Mouse (Mus musculus) spleen, adult 2 months (tissue): Measurements from ENCODE around the gene Supv3l1. TPM values are rescaled to one million over a fixed set of nuclear protein-coding genes. Genes with fewer than 3 reads are reported as not detected.
A peak's percentile ranks its signal among the peaks of the same experiment; 100 is the strongest.
"Not testable (repeated sequence)": the region's sequence is repeated elsewhere in the genome, so short reads cannot be mapped to it uniquely, and the experiment has no call there.

Source experiments
- DNase-seq, 2 experiments: peaks; one replicate each; pipeline versions ENCODE4 v3.0.0 to v3.0.0-alpha.2; 2012 to 2021; ENCODE audit warnings: low spot score in 2 of 2, low read depth in 1 of 2
- H3K27ac ChIP-seq: fragments of 200-500 bp; 2 replicates; pipeline ENCODE4 v1.5.1; 2012; ENCODE audit warnings: low read length, inconsistent platforms; ENCODE audit not compliant: insufficient read depth
- H3K27me3 ChIP-seq: fragments of 200-500 bp; 2 replicates; pipeline ENCODE4 v1.6.1; 2012; ENCODE audit warnings: mild to moderate bottlenecking, moderate library complexity, low read length, inconsistent platforms; ENCODE audit not compliant: control insufficient read depth, insufficient read depth
- H3K36me3 ChIP-seq: fragments of 200-500 bp; 2 replicates; pipeline ENCODE4 v1.6.1; 2012; ENCODE audit warnings: mild to moderate bottlenecking, low read length, inconsistent platforms; ENCODE audit not compliant: control insufficient read depth, insufficient read depth
- H3K4me1 ChIP-seq: fragments of 200-500 bp; 2 replicates; pipeline ENCODE4 v1.6.1; 2011; ENCODE audit warnings: inconsistent platforms; ENCODE audit not compliant: control insufficient read depth, insufficient read depth, insufficient read length
- H3K4me3 ChIP-seq: fragments of 200-500 bp; 2 replicates; pipeline ENCODE4 v1.5.1; 2011; ENCODE audit warnings: mild to moderate bottlenecking, inconsistent platforms; ENCODE audit not compliant: insufficient read depth, insufficient read length; ENCODE audit errors: extremely low read depth
- CTCF ChIP-seq: fragments of 200-500 bp; IDR thresholded peaks from 2 replicates; pipeline ENCODE4 v1.5.1; 2011; ENCODE audit warnings: mild to moderate bottlenecking, inconsistent platforms; ENCODE audit not compliant: insufficient read depth, insufficient read length, insufficient replicate concordance; ENCODE audit errors: extremely low read depth
- POLR2A ChIP-seq: fragments of 200-500 bp; IDR thresholded peaks from 2 replicates; pipeline ENCODE4 v1.6.1; 2011; ENCODE audit warnings: low read depth, low read length, inconsistent platforms
- WGBS: fragments of 180-500 bp; shearing (Covaris S2); methylation state at CpG from one replicate; pipeline ENCODE4 v1.1.7; 2018; 5-methylcytosine and 5-hydroxymethylcytosine counted together
- polyA plus RNA-seq: library from polyadenylated mRNA; depleted of rRNA; stranded (reverse); fragments of >200 nt; gene quantifications from 2 replicates; pipeline ENCODE4 v1.2.3, GENCODE M21; 2012; rRNA removed

Gene Supv3l1
- polyA plus RNA-seq = 8.0 and 10.4 TPM in 2 replicates

DNA sequence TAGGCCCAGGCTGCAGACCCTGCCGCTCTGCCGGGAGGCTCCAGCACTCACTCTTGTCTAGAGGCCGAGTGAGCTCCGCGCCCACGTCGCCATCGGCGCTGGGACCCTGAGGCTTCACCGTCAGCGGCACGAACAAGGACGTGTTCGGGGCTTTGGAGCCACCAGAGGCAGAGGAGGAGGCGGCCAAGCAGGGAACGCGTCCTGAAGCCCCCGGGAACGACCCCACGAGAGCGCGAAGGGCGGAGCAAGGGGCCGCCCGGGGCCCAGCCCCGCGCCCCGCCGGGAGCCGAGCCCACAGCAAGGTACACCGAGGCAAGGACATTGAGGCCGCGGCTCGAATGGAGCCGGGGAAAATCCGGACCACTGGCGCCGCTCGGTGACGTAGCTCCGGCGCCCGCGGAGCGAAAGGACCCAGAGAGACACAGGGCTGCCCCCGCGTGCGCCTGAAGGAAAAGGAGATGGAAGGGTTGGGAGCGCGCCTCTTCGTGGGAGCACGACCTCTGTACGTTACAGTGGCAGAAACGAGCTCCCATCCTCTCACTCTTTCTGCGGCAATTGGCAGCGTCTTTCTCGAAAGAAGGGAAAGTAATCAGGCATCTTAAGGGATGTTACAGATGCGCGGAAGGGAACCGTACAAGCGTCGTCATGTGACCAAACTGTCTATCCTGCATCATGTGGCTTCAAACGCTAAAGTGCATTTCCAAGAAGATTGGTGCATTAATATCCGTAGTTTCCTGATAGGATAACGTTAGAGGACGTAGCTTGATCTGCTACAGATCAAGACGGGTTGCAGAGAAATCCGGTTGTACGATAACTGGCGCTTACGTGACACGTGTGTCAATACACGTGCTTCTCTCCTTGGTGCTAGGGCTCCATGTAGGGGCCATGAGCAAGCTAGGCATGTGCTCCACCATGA lies at the start of gene Supv3l1, which contains the start of gene 4930507D05Rik:
Supv3l1 (minus strand) TSS at position 375 of the 916 bp plus-strand sequence.
4930507D05Rik (plus strand) TSS at position 126 of the 916 bp plus-strand sequence.
- WGBS = under 1% methylated on average over 73 of the region's 73 CpGs
- peak; percentile 32; the same call in 1 of the 2 replicates for TF ChIP-seq POLR2A
- TF ChIP-seq CTCF = no peak
- peak; percentile 82 to 85 for DNase-seq
- H3K36me3 ChIP-seq = peaks cover 10% of the 10 kb centered on the region
- H3K4me3 ChIP-seq = peak within 1 kb of the TSS; percentile 94
- peak within 1 kb of the TSS; percentile 96 for H3K27ac ChIP-seq
- H3K4me1 ChIP-seq = peaks cover 3% of the 10 kb centered on the region; the same call in 1 of the 2 replicates
- H3K27me3 ChIP-seq = no peaks in the 10 kb centered on the region

- not testable (repeated sequence) for H3K4me3 ChIP-seq, H3K27ac ChIP-seq, H3K4me1 ChIP-seq, H3K27me3 ChIP-seq, DNase-seq
- 76% methylated on average over 3 of the region's 3 CpGs for WGBS
- peaks cover 20% of the 10 kb centered on the region for H3K36me3 ChIP-seq
Observed at GRCm38 (mm10) chr10:62491681-62492080, 42.1 kb upstream of the Supv3l1 start.

- Histone ChIP-seq H3K27me3 (no peaks in the 10 kb centered on the region), H3K4me3 (no peak overlapping the region), H3K36me3 (peaks cover 3% of the 10 kb centered on the region; the same call in 1 of the 2 replicates), H3K27ac (no peak overlapping the region), H3K4me1 (peaks cover 2% of the 10 kb centered on the region; the same call in 1 of the 2 replicates)
- WGBS = 30% methylated on average over 1 of the region's 1 CpGs
- DNase-seq = no peak
- TF ChIP-seq POLR2A = no peak
- TF ChIP-seq CTCF = peak; percentile 11; the same call in 1 of the 2 replicates
Observed at GRCm38 (mm10) chr10:62488266-62488665, 38.7 kb upstream of the Supv3l1 start.

DNA sequence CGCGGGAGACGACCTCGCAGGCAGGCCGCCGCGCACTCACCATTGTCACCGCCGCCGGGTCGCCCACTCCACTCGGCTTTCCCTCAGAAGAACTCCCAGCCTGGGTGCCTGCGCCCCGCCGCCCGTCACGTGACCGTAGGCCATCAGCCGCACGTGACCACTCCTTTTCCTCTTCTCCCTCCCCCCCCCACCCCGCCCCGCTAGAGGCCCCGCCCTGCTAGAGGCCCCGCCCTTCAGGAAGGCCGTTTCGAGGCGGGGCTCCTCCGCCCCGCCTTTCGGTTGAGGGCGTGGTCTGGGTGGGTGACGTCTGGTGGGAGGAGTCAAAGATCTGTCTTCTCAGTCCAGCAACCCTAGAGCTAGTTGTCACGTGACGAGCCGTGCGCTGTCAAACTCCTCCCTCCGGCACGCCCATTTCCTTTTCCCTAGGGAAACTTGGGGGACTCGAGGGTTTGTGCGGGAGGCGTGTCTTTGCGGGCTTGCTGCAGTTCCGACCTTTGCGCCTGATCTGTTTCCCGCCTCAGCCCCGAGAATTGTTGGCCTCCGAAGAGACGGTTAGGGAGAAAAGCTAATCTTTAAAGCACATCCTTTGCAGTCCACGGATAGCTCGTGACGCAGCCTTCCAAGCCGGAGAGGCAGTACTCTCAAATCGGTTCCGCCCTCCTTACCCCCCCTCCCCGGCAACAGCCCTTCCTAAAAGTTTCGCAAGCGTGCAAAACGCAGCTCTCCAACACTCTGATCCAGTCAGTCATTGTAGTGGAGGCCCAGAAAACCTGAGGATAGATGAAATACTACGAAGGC lies 37.3 kb upstream of the Supv3l1 start, which contains the start of gene Vps26a:
Vps26a (minus strand) TSS at position 188 of the 798 bp plus-strand sequence.
- under 1% methylated on average over 53 of the region's 59 CpGs for WGBS

DNA sequence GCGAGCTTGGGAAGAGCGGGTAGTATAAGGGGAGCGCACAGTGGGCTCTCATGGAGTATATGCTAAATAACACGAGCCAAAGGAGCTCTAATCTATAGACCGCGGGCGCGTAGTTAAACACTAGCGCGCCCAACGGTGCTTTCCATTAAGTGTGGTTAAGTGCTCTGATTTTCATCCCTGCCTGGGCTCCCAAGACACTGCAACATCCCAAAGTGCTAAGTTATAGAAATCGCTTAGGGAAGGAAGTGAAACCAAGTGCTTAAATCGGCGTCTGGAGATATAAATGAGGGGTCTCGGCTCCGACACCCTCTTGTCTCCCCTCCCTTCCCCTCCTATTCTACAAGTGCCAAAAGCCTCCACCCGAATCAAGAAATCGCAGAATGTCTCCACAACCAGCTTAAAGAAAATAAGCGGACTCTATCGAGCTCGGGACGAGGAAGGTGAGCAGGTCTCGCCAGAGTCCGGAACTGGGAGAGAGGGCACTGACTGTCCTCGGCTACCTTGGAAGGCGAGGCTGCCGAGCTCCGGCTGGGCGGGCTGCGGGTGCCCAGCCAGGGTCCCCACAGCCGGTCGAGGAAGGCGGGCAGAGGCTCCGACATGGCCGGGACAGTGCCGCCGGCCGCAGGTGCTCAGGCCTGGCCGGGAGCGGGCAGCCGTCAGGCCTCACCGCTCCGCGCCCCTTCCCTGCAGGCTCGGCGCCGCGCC lies 36.5 kb upstream of the Supv3l1 start:
- H3K4me3 ChIP-seq = peak overlapping the region; percentile 69
- H3K27me3 ChIP-seq = no peaks in the 10 kb centered on the region
- peak overlapping the region; percentile 77 for H3K27ac ChIP-seq
- no peak for TF ChIP-seq CTCF
- TF ChIP-seq POLR2A = no peak
- under 1% methylated on average over 45 of the region's 48 CpGs for WGBS
- no peak for DNase-seq
- H3K36me3 ChIP-seq = no peaks in the 10 kb centered on the region
- peaks cover 2% of the 10 kb centered on the region; the same call in 1 of the 2 replicates for H3K4me1 ChIP-seq

More for the DNA sequence above, 37.3 kb upstream of the Supv3l1 start, which contains the start of gene Vps26a:
- no peaks in the 10 kb centered on the region for H3K27me3 ChIP-seq
- peak within 1 kb of the TSS; percentile 69 for H3K4me3 ChIP-seq
- 0 out of 2 replicates have a peak, but pooled peaks have one; percentile 35 for TF ChIP-seq POLR2A
- no peak for TF ChIP-seq CTCF
- H3K36me3 ChIP-seq = no peaks in the 10 kb centered on the region
- peak; percentile 95 to 98 for DNase-seq
- H3K27ac ChIP-seq = peak within 1 kb of the TSS; percentile 77
- peaks cover 2% of the 10 kb centered on the region; the same call in 1 of the 2 replicates for H3K4me1 ChIP-seq

GRCm38 (mm10) chr10:62481108-62481852 lies 31.7 kb upstream of the Supv3l1 start:
- Histone ChIP-seq H3K27me3 (no peaks in the 10 kb centered on the region), H3K27ac (no peak overlapping the region), H3K4me3 (no peak overlapping the region), H3K4me1 (no peaks in the 10 kb centered on the region), H3K36me3 (peaks cover 6% of the 10 kb centered on the region)
- no peak for TF ChIP-seq POLR2A
- TF ChIP-seq CTCF = no peak
- WGBS = 84% methylated on average over 7 of the region's 7 CpGs
- no peak for DNase-seq
